Mouse (Mus musculus) heart, adult 10 weeks (tissue): ENCODE data around the gene Gm21987. TPM values are rescaled to one million over a fixed set of nuclear protein-coding genes. Genes with fewer than 3 reads are reported as not detected.

ENCODE experiments used
- polyA plus RNA-seq: library from polyadenylated mRNA; stranded (reverse); fragments of 350-450 nt; fragmentation: Illumina TruSeq; extraction: RNeasy Lipid Tissue Mini Kit (QIAGEN cat#74804); gene quantifications from one replicate; pipeline ENCODE4 v1.2.3, GENCODE M21; 2014; ENCODE audit warnings: low read depth, low replicate concordance

Gene Gm21987
- not detected for polyA plus RNA-seq

DNA sequence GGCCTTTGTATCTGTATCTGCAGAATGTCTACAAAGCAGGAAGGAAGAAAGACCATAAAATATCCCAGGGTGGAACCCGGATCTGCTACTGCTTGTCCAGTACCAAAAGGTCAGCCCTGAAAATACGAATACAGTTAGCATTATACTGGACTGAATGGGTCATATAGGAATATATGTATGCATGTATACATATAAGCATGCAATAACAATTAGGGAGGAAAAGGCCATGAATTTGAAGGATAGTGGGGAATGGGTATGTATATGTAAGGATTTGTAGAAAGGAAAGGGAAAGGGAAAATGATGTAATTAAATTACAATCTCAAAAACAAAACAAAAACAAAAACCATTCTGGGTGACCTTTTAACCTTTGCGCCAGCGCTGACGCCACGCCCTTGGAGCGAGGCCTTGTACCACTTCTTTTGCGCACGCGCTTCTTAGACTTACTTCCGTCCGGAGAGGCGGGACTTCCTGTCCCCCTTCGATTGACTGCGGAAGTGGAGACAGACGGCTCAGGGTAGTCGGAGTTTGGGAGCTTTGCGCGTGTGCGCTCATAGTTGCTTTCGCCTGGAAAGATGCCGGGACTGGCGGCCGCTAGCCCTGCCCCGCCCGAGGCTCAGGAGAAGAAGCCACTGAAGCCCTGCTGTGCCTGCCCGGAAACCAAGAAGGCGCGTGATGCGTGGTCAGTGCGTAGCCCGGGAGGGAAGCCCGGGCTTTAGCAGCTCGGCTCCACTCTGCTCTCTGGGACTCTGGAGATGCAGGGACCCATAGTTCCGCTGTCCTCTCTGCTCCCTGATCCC is at the start of gene Gm21987, which contains the start of gene Cox17:
Gm21987 (plus strand) TSS at position 512 of the 797 bp plus-strand sequence.
Cox17 (plus strand) TSS at position 463 of the 797 bp plus-strand sequence.

DNA sequence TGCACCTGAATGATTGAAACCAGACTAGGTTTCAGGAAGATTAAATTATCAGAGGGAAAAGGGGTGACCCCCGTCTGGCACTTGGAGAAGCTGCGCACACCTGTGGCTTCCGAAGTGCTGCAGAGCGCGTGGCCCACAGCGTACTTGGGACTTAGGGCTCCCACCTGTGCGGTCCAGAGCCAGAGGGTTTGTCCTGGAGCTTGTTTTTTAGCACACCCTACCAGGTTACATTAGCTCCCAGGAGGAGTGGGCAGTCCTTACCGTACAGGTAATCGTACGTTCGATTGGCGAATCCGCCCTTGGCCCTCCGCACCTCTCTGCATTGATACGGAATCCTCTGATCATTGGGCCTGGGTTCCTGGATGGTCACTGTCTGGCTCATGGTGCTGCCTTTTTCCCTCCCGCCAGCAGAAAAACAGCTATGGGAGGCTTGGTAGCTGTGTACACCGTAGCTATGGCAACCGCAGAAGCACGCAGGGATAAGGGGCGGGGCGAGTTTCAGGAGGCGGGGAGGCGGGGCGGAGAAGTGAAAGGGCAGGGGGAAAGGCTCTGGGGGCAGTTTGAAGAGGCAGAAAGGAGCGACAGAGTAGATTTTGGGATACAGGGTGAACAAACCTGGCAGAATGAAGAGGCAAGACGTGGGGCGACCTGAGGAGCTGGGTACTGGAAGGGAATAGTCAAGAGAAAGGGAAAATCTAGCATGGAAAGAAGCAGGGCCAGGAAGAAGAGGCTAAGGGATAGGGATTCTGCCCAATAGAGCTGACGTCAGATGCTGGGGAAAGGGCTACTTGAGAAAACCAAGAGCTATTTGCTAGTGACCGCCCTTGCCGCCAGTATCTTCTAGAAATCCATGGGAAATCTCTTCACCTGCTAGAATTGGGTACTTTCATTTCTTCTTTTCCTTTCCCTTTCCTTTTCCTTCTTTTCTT is 5.2 kb upstream of the Gm21987 start, which contains the start of gene Maats1:
Maats1 (minus strand) TSS at position 748 of the 929 bp plus-strand sequence.

DNA sequence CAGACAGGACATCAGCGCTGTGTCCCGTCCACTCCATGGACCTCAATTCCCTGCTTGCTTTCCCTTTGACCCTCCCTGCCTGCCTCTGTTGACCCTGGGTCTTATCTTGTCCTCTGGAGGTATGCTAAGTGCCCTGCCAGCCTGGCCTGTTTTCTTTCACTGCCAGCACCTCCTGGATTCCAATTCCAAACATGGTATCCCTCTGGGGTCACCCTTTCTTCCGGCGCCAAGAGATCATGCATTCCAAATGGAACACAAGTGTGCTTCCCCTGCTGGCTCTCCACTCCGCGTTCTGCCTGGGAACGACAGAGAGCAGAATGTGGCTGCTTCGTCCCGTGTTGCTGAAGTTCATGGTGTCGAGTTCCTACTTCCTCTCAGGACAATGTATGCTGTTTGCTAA is 15.1 kb downstream of the Gm21987 start, which contains the start of gene Popdc2:
Popdc2 (plus strand) TSS at position 277 of the 400 bp plus-strand sequence.

Other genes with a start within 250 kb of the Gm21987 start
- gene Nr1i2, start 52.2 kb upstream of the Gm21987 start, polyA plus RNA-seq: not detected
- gene Maats1, start 4.9 kb upstream of the Gm21987 start, polyA plus RNA-seq: not detected
- 607 TPM for gene Cox17, start within 50 bp of the Gm21987 start, polyA plus RNA-seq
- 511 TPM for gene Popdc2, start 15.2 kb downstream of the Gm21987 start, polyA plus RNA-seq
- gene Pla1a, start 86.1 kb downstream of the Gm21987 start, polyA plus RNA-seq: 11.5 TPM
- gene Adprh, start 105.7 kb downstream of the Gm21987 start, polyA plus RNA-seq: 22.7 TPM
- gene Cd80, start 108.5 kb downstream of the Gm21987 start, polyA plus RNA-seq: 1.3 TPM
- 45.8 TPM for gene Timmdc1, start 175.6 kb downstream of the Gm21987 start, polyA plus RNA-seq
- 15.3 TPM for gene Poglut1, start 203.2 kb downstream of the Gm21987 start, polyA plus RNA-seq
- gene Tmem39a, start 211.7 kb downstream of the Gm21987 start, polyA plus RNA-seq: 24.6 TPM